In genomic region chr11:12023051-12023450, GRCm38 (mm10) we compare ENCODE assay signal across 21 mouse cellular contexts. TPM values are rescaled to one million over a fixed set of nuclear protein-coding genes. Genes with fewer than 3 reads are reported as not detected.
DNase-seq lines count a peak whose midpoint lies in the region; TF ChIP-seq lines count a peak whose summit lies in the region.
"Had no signal": no experiment of that assay in that cellular context is flagged by ENCODE, and none has a peak within 500 bp of the region (broad histone marks: within the 10 kb centered on the region; RNA-seq: fewer than 3 reads in every experiment).

No protein-coding gene starts in this region.

- H3K4me1 ChIP-seq in kidney, adult 2 months (ENCODE audit: control insufficient read depth, insufficient read depth, low read length) = no peaks in the 10 kb centered on the region; the same call in 1 of the 2 replicates
- H3K4me1 ChIP-seq: embryonic facial prominence, embryonic 10.5 days; embryonic facial prominence, embryonic 12.5 days had no signal

- no peaks in the 10 kb centered on the region for H3K27me3 ChIP-seq in kidney, adult 2 months (replicated peaks; ENCODE audit: control insufficient read depth, insufficient read depth, low read length)

- no peaks in the 10 kb centered on the region for H3K36me3 ChIP-seq in kidney, adult 2 months (ENCODE audit: control insufficient read depth, insufficient read depth, low read length)

- H3K4me3 ChIP-seq in kidney, adult 2 months (ENCODE audit: insufficient read depth, low read depth, low read length) = no peak overlapping the region
- H3K4me3 ChIP-seq: embryonic facial prominence, embryonic 10.5 days; embryonic facial prominence, embryonic 12.5 days; forebrain, embryonic 13.5 days; forebrain, embryonic 15.5 days had no signal

- WGBS in kidney, adult 2 months = 37% methylated on average over 3 of the region's 3 CpGs

- no peak for TF ChIP-seq CTCF in kidney, adult 2 months (conservative IDR thresholded peaks at IDR 0.05; ENCODE audit: insufficient read depth, insufficient read length, low read depth, low read length)

- no peak overlapping the region for H3K27ac ChIP-seq in kidney, adult 2 months (ENCODE audit: insufficient read depth, low read depth, low read length)
- H3K27ac ChIP-seq: embryonic facial prominence, embryonic 10.5 days; embryonic facial prominence, embryonic 12.5 days; forebrain, embryonic 13.5 days; forebrain, embryonic 15.5 days had no signal

- TF ChIP-seq POLR2A in kidney, adult 2 months (IDR thresholded peaks at IDR 0.05; ENCODE audit: low read depth, low read length) = no peak

- peak; percentile 76 for DNase-seq in kidney, adult 2 months
- no peak for DNase-seq in kidney, postnatal 10 days
- DNase-seq in kidney, adult 9 months = peak; percentile 75
- DNase-seq in kidney, adult 18-20 months = no peak
- DNase-seq in kidney, postnatal 36 days = peak; percentile 34 to 60
- no peak for DNase-seq in kidney, postnatal 4 days
- no peak for DNase-seq in embryo, embryonic 9.5 days (ENCODE audit: extremely low spot score)
- DNase-seq: adrenal gland, adult 2 months; adrenal gland, postnatal 10 days; adrenal gland, postnatal 25 days; cerebellum, adult 11 months; cerebellum, adult 18-20 months; cerebellum, adult 8-10 months; cerebellum, adult 9-11 months; cerebellum, postnatal 14 days; cerebellum, postnatal 36 days; embryo, embryonic 11 days had no signal

RNA-seq across cellular contexts. Expression of gene Grb10, which starts 15.4 kb away (rescaled TPM):
- polyA plus RNA-seq in kidney, adult 2 months (2012; rRNA removed) = 20.5 and 20.6 TPM in 2 replicates

Comparison
In these comparisons a context has a peak if more than half of its experiments do, and no peak if none do; other contexts are left out.
1. DNase-seq: peak in kidney, adult 2 months (single experiment), kidney, adult 9 months (single experiment) and kidney, postnatal 36 days (2 of 2); none in kidney, postnatal 10 days (single experiment), kidney, adult 18-20 months (single experiment), kidney, postnatal 4 days (0 of 2) and embryo, embryonic 9.5 days (single experiment).